Mouse (Mus musculus) liver, adult 2 months (tissue): Measurements from ENCODE around the gene Sh3bp4. TPM values are rescaled to one million over a fixed set of nuclear protein-coding genes. Genes with fewer than 3 reads are reported as not detected.

Experiments used
- DNase-seq: peaks from one replicate; pipeline ENCODE4 v3.0.0-alpha.2; 2011; ENCODE audit warnings: low read depth, low spot score; ENCODE audit errors: extremely low read depth
- H3K27ac ChIP-seq: fragments of 200-500 bp; replicated peaks from 2 replicates; pipeline ENCODE4 v1.5.1; 2012; ENCODE audit warnings: low read depth, mild to moderate bottlenecking, control low read depth, inconsistent platforms, low read length; ENCODE audit not compliant: insufficient read depth
- H3K27me3 ChIP-seq: fragments of 200-500 bp; 2 replicates; pipeline ENCODE4 v1.6.1; 2012; ENCODE audit warnings: mild to moderate bottlenecking, moderate library complexity, low read length, inconsistent platforms; ENCODE audit not compliant: control insufficient read depth, insufficient read depth
- H3K36me3 ChIP-seq: fragments of 200-500 bp; 2 replicates; pipeline ENCODE4 v1.6.1; 2012; ENCODE audit warnings: low read length, inconsistent platforms; ENCODE audit not compliant: control insufficient read depth, insufficient read depth
- H3K4me1 ChIP-seq: fragments of 200-500 bp; 2 replicates; pipeline ENCODE4 v1.6.1; 2011; ENCODE audit warnings: low read length; ENCODE audit not compliant: control insufficient read depth, insufficient read depth
- H3K4me3 ChIP-seq: fragments of 200-500 bp; 2 replicates; pipeline ENCODE4 v1.5.1; 2011; ENCODE audit warnings: low read depth, mild to moderate bottlenecking, control low read depth, low read length, moderate library complexity; ENCODE audit not compliant: insufficient read depth
- H3K79me2 ChIP-seq: fragments of 200-500 bp; 2 replicates; pipeline ENCODE4 v1.6.1; 2012; ENCODE audit warnings: inconsistent platforms, mild to moderate bottlenecking, low read length, moderate library complexity; ENCODE audit not compliant: control insufficient read depth, insufficient read depth
- H3K9ac ChIP-seq: fragments of 200-500 bp; 2 replicates; pipeline ENCODE4 v1.6.1; 2012; ENCODE audit warnings: low read depth, mild to moderate bottlenecking, control low read depth, inconsistent platforms, low read length
- CTCF ChIP-seq: fragments of 200-500 bp; IDR thresholded peaks from 2 replicates; pipeline ENCODE4 v1.5.1; 2011; ENCODE audit warnings: low read depth, low read length, control low read depth
- POLR2A ChIP-seq: fragments of 200-500 bp; IDR thresholded peaks from 2 replicates; pipeline ENCODE4 v1.6.1; 2011; ENCODE audit warnings: low read length, control low read depth; ENCODE audit not compliant: insufficient read depth; ENCODE audit errors: extremely low read depth
- WGBS: fragments of 180-500 bp; shearing (Covaris S2); methylation state at CpG from one replicate; pipeline ENCODE4 v1.1.7; 2018; 5-methylcytosine and 5-hydroxymethylcytosine counted together
- polyA plus RNA-seq: library from polyadenylated mRNA; depleted of rRNA; stranded (reverse); fragments of >200 nt; gene quantifications from 2 replicates; pipeline ENCODE4 v1.2.3, GENCODE M21; 2012
- total RNA-seq: library from RNA; depleted of rRNA; stranded (reverse); fragments of >200 nt; gene quantifications from 2 replicates; pipeline ENCODE4 v1.2.3, GENCODE M21; 2014

The Sh3bp4 gene
- total and polyA plus RNA-seq, 2 experiments = 0.45 to 0.46 TPM

DNA sequence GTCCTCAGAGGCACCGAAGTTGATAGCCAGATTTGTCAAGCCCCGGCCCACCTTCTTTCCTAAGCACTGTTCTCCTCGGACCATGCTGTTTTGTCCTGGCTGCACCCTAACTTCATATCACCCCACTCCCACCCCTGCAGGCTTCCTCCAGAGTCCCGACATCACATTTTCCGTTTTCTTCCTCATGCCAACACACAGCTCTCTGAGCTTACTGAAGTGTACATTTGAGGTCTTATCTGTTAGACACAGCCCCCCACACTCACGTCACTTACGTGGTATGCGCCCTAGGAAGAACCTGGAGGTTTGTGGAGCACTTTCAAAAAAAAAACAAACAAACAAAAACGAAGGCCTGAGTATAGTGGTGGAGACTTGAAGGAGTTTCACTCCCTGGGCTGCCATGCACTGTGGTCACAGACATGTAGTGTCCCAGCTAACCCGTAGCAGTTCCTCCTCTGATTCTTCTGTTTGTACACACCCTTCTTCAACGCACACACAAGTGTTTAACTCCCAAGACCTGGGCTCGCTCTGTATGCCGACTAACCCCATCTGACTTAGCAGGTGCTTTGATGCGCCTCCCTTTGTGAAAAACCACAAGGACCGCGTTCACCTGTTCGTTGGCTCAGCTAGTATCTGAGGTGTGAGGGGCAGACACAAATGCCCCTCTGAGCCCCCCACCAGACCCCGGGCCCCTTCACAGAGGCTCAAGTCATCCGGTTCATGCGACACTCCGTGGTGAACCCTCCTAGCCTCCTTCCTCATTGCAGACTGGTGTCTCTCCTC, 19.8 kb downstream of the Sh3bp4 start:
- Histone ChIP-seq H3K79me2 (0 out of 2 replicates have a peak, but pooled peaks cover 4% of the 10 kb centered on the region), H3K36me3 (no peaks in the 10 kb centered on the region), H3K4me3 (no peak overlapping the region), H3K9ac (no peak overlapping the region), H3K27ac (no peak overlapping the region), H3K27me3 (no peaks in the 10 kb centered on the region), H3K4me1 (0 out of 2 replicates have a peak, but pooled peaks cover 3% of the 10 kb centered on the region)
- DNase-seq = no peak
- TF ChIP-seq POLR2A = no peak
- no peak for TF ChIP-seq CTCF
- WGBS = 77% methylated on average over 21 of the region's 21 CpGs

DNA sequence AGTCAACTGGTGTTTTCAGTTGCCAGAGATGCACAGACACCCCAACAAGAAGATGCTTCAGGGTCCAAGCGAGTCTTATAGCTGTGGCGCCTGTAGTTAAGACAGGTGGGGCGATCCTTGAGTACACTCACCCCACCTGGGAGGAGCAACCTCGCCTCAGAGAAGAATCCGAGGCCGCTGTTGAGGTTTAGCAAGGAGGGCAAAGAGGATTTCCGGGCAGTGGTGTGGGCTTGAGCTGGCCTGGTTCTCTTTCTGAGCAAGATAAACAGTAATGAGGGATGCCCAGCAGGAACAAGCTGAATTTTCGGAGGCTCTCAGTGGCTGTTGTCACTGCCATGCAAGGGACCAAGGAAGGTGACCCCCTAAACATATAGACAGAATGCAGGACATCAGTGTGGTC, 20.5 kb downstream of the Sh3bp4 start:
- Histone ChIP-seq H3K36me3 (no peaks in the 10 kb centered on the region), H3K27me3 (no peaks in the 10 kb centered on the region), H3K4me1 (0 out of 2 replicates have a peak, but pooled peaks cover 3% of the 10 kb centered on the region), H3K27ac (no peak overlapping the region), H3K79me2 (0 out of 2 replicates have a peak, but pooled peaks cover 3% of the 10 kb centered on the region), H3K9ac (no peak overlapping the region), H3K4me3 (no peak overlapping the region)
- DNase-seq = no peak
- no peak for TF ChIP-seq POLR2A
- TF ChIP-seq CTCF = no peak
- 79% methylated on average over 8 of the region's 8 CpGs for WGBS

DNA sequence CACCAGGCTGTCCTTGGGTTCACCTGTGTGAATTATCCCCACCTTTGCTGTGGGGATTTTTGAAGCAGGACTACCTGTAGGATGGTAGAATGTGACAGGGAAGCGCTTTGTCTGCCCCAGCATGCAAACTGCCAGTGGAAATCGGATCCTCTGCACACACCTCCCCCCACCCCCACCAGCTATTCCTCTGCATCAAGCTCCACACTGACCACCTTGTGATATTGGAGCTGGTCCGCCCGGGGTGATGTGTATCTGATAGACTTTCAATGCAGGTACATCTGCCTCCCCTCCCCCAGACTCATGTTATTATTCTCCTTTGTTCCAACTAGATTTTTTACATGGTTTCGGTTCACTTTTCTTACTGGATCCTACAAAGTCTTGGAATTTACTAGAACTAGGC, 21.8 kb downstream of the Sh3bp4 start:
- Histone ChIP-seq H3K27me3 (no peaks in the 10 kb centered on the region), H3K27ac (no peak overlapping the region), H3K4me1 (0 out of 2 replicates have a peak, but pooled peaks cover 3% of the 10 kb centered on the region), H3K4me3 (no peak overlapping the region), H3K36me3 (no peaks in the 10 kb centered on the region), H3K79me2 (0 out of 2 replicates have a peak, but pooled peaks cover 3% of the 10 kb centered on the region), H3K9ac (no peak overlapping the region)
- no peak for DNase-seq
- TF ChIP-seq CTCF (no peak), POLR2A (no peak)
- 81% methylated on average over 5 of the region's 5 CpGs for WGBS

DNA sequence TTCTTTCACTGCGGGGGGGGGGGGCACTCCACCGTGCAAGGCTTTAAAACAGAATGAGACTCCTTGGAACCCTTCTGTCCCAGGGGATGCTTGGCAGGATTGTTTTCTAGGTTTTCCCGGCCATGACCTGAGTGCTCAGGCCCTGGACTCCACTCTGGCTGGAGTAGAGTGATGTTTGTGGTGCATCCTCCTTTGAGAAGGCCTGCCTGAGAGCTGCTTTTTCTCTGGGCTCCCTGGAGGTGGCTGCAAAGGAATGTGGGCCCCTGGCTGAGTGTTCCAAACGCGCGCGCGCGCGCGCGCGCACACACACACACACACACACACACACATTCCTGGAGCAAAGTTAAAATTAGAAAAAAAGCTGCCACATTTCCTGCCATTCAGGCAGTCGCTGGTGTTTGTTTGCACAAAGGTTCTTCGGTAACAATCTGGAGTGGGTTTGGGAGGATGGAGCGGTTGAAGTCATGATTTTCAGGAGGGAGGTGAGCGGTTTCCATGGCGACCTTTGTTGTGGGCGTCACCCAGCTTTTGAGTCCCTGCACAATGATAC, 22.3 kb downstream of the Sh3bp4 start:
- Histone ChIP-seq H3K27ac (no peak overlapping the region), H3K4me3 (no peak overlapping the region), H3K36me3 (no peaks in the 10 kb centered on the region), H3K27me3 (no peaks in the 10 kb centered on the region), H3K79me2 (0 out of 2 replicates have a peak, but pooled peaks cover 3% of the 10 kb centered on the region), H3K9ac (no peak overlapping the region), H3K4me1 (0 out of 2 replicates have a peak, but pooled peaks cover 3% of the 10 kb centered on the region)
- WGBS = 58% methylated on average over 19 of the region's 19 CpGs
- TF ChIP-seq POLR2A (no peak), CTCF (no peak)
- no peak for DNase-seq

DNA sequence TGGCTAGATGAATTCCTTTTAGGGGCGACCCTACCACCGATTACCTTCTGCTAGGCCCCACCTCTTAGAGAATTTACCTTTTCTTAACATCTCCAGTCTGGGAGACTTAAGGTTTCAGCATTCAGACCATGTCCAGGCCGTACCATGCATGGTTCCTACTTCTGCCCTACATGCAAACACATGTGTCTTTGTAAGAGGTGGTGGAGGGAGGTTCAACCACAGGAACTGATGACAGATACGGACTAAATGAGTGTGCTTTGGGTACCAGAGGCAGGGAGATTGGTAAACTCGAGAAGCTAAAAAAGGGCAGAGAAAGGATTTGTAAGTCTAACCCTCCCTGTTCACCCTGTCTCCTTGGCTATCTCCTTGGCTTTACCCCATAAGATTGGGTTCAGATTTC, 23.5 kb downstream of the Sh3bp4 start:
- H3K4me3 ChIP-seq = no peak overlapping the region
- no peaks in the 10 kb centered on the region for H3K27me3 ChIP-seq
- H3K27ac ChIP-seq = no peak overlapping the region
- 0 out of 2 replicates have a peak, but pooled peaks cover 3% of the 10 kb centered on the region for H3K4me1 ChIP-seq
- 90% methylated on average over 5 of the region's 5 CpGs for WGBS
- TF ChIP-seq CTCF (no peak), POLR2A (no peak)
- DNase-seq = no peak
- no peak overlapping the region for H3K9ac ChIP-seq
- no peaks in the 10 kb centered on the region for H3K36me3 ChIP-seq
- 0 out of 2 replicates have a peak, but pooled peaks cover 3% of the 10 kb centered on the region for H3K79me2 ChIP-seq

DNA sequence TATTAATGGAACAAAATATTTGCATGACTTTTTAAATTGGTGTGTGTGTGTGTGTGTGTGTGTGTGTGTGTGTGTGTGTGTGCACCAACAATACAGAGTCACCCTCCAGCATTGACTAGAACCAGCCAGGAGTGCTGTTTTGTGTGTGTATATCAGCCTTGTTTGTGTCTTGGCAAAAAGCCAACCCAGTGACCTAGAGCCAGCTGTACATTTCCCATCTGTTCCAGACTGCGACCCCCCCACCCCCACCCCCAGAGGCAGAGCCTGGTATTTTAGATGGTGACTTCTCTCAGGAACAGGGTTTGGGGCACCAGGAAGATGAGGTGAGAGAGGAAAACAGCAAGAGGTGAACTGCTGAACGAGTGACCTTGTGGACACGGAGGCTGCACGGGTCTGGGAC, 24.2 kb downstream of the Sh3bp4 start:
- no peak overlapping the region for H3K9ac ChIP-seq
- 0 out of 2 replicates have a peak, but pooled peaks cover 3% of the 10 kb centered on the region for H3K4me1 ChIP-seq
- no peaks in the 10 kb centered on the region for H3K27me3 ChIP-seq
- TF ChIP-seq POLR2A (no peak), CTCF (no peak)
- DNase-seq = no peak
- 0 out of 2 replicates have a peak, but pooled peaks cover 3% of the 10 kb centered on the region for H3K79me2 ChIP-seq
- no peak overlapping the region for H3K4me3 ChIP-seq
- no peak overlapping the region for H3K27ac ChIP-seq
- WGBS = 61% methylated on average over 4 of the region's 4 CpGs
- H3K36me3 ChIP-seq = no peaks in the 10 kb centered on the region
